Comparison of ENCODE assay signal across 9 mouse cellular contexts in genomic region chr9:32646539-32647258, GRCm38 (mm10). TPM values are rescaled to one million over a fixed set of nuclear protein-coding genes. Genes with fewer than 3 reads are reported as not detected.
DNase-seq lines count a peak whose midpoint lies in the region; ATAC-seq lines count a peak whose summit lies in the region.
"Had no signal": no experiment of that assay in that cellular context is flagged by ENCODE, and none has a peak within 500 bp of the region (broad histone marks: within the 10 kb centered on the region; RNA-seq: fewer than 3 reads in every experiment).

No protein-coding gene starts in this region.

- H3K4me2 ChIP-seq in embryonic facial prominence, embryonic 13.5 days, result peak overlapping the region; percentile 41
- H3K4me2 ChIP-seq in liver, embryonic 13.5 days, result no peak overlapping the region
- no peak overlapping the region for H3K4me2 ChIP-seq in forebrain, embryonic 16.5 days (ENCODE audit: low read length)

- peaks cover 29% of the 10 kb centered on the region for H3K4me1 ChIP-seq in embryonic facial prominence, embryonic 13.5 days
- H3K4me1 ChIP-seq in liver, embryonic 13.5 days (replicated peaks), result 0 out of 2 replicates have a peak, but pooled peaks cover 3% of the 10 kb centered on the region
- no peaks in the 10 kb centered on the region for H3K4me1 ChIP-seq in forebrain, embryonic 16.5 days (replicated peaks; ENCODE audit: control insufficient read depth, insufficient read depth, low read length)

- H3K4me3 ChIP-seq in embryonic facial prominence, embryonic 13.5 days, result no peak overlapping the region
- H3K4me3 ChIP-seq in liver, embryonic 13.5 days (replicated peaks), result no peak overlapping the region
- H3K4me3 ChIP-seq in forebrain, embryonic 16.5 days (replicated peaks; ENCODE audit: low read length), result no peak overlapping the region

- H3K36me3 ChIP-seq in embryonic facial prominence, embryonic 13.5 days, result no peaks in the 10 kb centered on the region
- no peaks in the 10 kb centered on the region for H3K36me3 ChIP-seq in liver, embryonic 13.5 days
- H3K36me3 ChIP-seq in forebrain, embryonic 16.5 days (ENCODE audit: control insufficient read depth, insufficient read depth), result no peaks in the 10 kb centered on the region

- 33% methylated on average over 11 of the region's 11 CpGs for WGBS in embryonic facial prominence, embryonic 13.5 days
- WGBS in liver, embryonic 13.5 days (ENCODE audit: insufficient replicate concordance), result 34% methylated on average over 11 of the region's 11 CpGs
- WGBS in forebrain, embryonic 16.5 days, result 54% methylated on average over 11 of the region's 11 CpGs

- peak; percentile 22 to 45 for DNase-seq in adrenal gland, postnatal 36 days
- peak; percentile 67 for DNase-seq in heart, postnatal 4 days
- no peak for DNase-seq in liver, embryonic 13.5 days
- DNase-seq in urinary bladder, postnatal 36 days (ENCODE audit: low spot score in 2 of 2), result peak; percentile 30 to 49
- no peak for DNase-seq in left cerebral cortex, adult 9 months (ENCODE audit: low spot score in 2 of 2)
- no peak for DNase-seq in right cerebral cortex, adult 18-20 months

- H3K9ac ChIP-seq in embryonic facial prominence, embryonic 13.5 days, result no peak overlapping the region
- no peak overlapping the region for H3K9ac ChIP-seq in liver, embryonic 13.5 days
- H3K9ac ChIP-seq in forebrain, embryonic 16.5 days (replicated peaks; ENCODE audit: low read depth, low read length), result no peak overlapping the region
- H3K9ac ChIP-seq: liver, embryonic 14.5 days had no signal

- ATAC-seq in embryonic facial prominence, embryonic 13.5 days (ENCODE audit: insufficient number of reproducible peaks, insufficient read depth, low FRiP score, low TSS enrichment, low read depth), result no peak
- no peak for ATAC-seq in liver, embryonic 13.5 days (ENCODE audit: low read depth)
- ATAC-seq in forebrain, embryonic 16.5 days, result no peak

- peaks cover 20% of the 10 kb centered on the region; the same call in 1 of the 2 replicates for H3K27me3 ChIP-seq in embryonic facial prominence, embryonic 13.5 days
- H3K27me3 ChIP-seq in liver, embryonic 13.5 days, result peaks cover 5% of the 10 kb centered on the region
- H3K27me3 ChIP-seq in forebrain, embryonic 16.5 days (replicated peaks; ENCODE audit: control insufficient read depth, insufficient read depth, low read length), result peaks cover 11% of the 10 kb centered on the region; the same call in 1 of the 2 replicates

- peak overlapping the region; percentile 48 for H3K27ac ChIP-seq in embryonic facial prominence, embryonic 13.5 days
- H3K27ac ChIP-seq in liver, embryonic 13.5 days, result 0 out of 2 replicates have a peak overlapping the region, but pooled peaks have one; percentile 32
- no peak overlapping the region for H3K27ac ChIP-seq in forebrain, embryonic 16.5 days (ENCODE audit: low read length)
- H3K27ac ChIP-seq: liver, embryonic 14.5 days had no signal

- H3K9me3 ChIP-seq in embryonic facial prominence, embryonic 13.5 days, result no peaks in the 10 kb centered on the region
- no peaks in the 10 kb centered on the region for H3K9me3 ChIP-seq in liver, embryonic 13.5 days (replicated peaks)
- no peaks in the 10 kb centered on the region for H3K9me3 ChIP-seq in forebrain, embryonic 16.5 days (ENCODE audit: control insufficient read depth, low read length)

RNA-seq across cellular contexts. Expression of gene Ets1, which starts 10.7 kb away (rescaled TPM):
- 10 to 100 TPM; 28.6 to 36.8 TPM for total RNA-seq in adrenal gland, postnatal 36 days (2021)
- polyA plus RNA-seq in embryonic facial prominence, embryonic 13.5 days (2015; fragmentation: Nextera tagmentation; extraction: Ambion mirVana), result 40.8 and 46.3 TPM in 2 replicates
- total RNA-seq in heart, postnatal 4 days (2021), result 100 to 1,000 TPM in 1 of 2 experiments, 10 to 100 TPM in 1; 97.5 to 106 TPM
- polyA plus RNA-seq in liver, embryonic 13.5 days (2015; fragmentation: Nextera tagmentation; extraction: Ambion mirVana), result 12.5 and 15.7 TPM in 2 replicates
- 21.3 and 26.2 TPM in 2 replicates for polyA plus RNA-seq in forebrain, embryonic 16.5 days (2015; fragmentation: Nextera tagmentation; extraction: Ambion mirVana)

Comparison
In these comparisons a context has a peak if more than half of its experiments do, and no peak if none do; other contexts are left out.
1. DNase-seq: peak in adrenal gland, postnatal 36 days (2 of 2), heart, postnatal 4 days (single experiment) and urinary bladder, postnatal 36 days (2 of 2); none in liver, embryonic 13.5 days (single experiment), left cerebral cortex, adult 9 months (0 of 2) and right cerebral cortex, adult 18-20 months (single experiment).